Mouse (Mus musculus) midbrain, embryonic 10.5 days (tissue): ENCODE results near the gene Col1a2. TPM values are rescaled to one million over a fixed set of nuclear protein-coding genes. Genes with fewer than 3 reads are reported as not detected.

Experiments used
- DNase-seq: peaks from one replicate; pipeline ENCODE4 v3.0.0-alpha.2; 2017; ENCODE audit warnings: low spot score
- H3K27ac ChIP-seq: fragments of 300-500 bp; sonication (generic); replicated peaks from 2 replicates; pipeline ENCODE4 v1.5.1; 2016; ENCODE audit warnings: mild to moderate bottlenecking
- H3K27me3 ChIP-seq: fragments of 300-500 bp; sonication (generic); 2 replicates; pipeline ENCODE4 v1.6.1; 2016; ENCODE audit warnings: low read depth, mild to moderate bottlenecking; ENCODE audit not compliant: poor library complexity, severe bottlenecking
- H3K36me3 ChIP-seq: fragments of 300-500 bp; sonication (generic); 2 replicates; pipeline ENCODE4 v1.6.1; 2016; ENCODE audit warnings: mild to moderate bottlenecking, moderate library complexity
- H3K4me1 ChIP-seq: fragments of 300-500 bp; sonication (generic); 2 replicates; pipeline ENCODE4 v1.6.1; 2016
- H3K4me3 ChIP-seq: fragments of 300-500 bp; sonication (generic); 2 replicates; pipeline ENCODE4 v1.5.1; 2016; ENCODE audit warnings: mild to moderate bottlenecking, moderate library complexity
- H3K9me3 ChIP-seq: fragments of 300-500 bp; sonication (generic); replicated peaks from 2 replicates; pipeline ENCODE4 v1.6.1; 2016; ENCODE audit warnings: mild to moderate bottlenecking
- WGBS: fragments of 180-500 bp; shearing (Covaris S2); methylation state at CpG from one replicate; pipeline ENCODE4 v1.1.7; 2016; 5-methylcytosine and 5-hydroxymethylcytosine counted together
- polyA plus RNA-seq: library from polyadenylated mRNA; unstranded; fragments of >200 nt; fragmentation: Nextera tagmentation; extraction: Ambion mirVana; gene quantifications from 2 replicates; pipeline ENCODE4 v1.2.1, GENCODE M21; 2016

The Col1a2 gene
- polyA plus RNA-seq, 1 experiment from 2014 or later = 84.9 TPM

DNA sequence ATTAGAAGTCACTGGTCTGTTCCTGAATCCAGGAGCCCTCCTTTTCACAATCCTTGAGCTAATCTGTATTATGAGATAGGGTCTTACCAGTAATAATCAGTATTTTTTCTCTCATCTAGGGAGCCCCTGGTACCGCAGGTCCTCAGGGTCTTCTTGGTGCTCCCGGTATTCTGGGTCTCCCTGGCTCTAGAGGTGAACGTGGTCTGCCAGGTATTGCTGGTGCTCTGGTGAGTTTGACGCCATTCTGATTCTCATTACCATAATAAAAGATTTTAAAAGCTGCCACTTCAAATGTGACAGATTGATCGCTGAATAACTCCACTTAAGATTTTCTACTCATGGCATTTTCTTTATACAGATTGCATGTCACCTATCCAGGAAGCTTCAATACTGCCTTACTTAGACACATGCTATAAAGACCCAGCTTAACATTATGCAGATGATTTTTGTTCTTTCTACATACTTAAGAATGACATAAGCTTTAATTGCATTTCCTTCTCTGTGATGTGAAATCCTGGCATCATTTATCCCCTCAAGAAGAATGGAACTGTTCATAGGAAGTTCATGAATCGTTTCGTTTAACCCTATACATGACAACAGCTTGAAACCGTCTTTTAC is 30.0 kb downstream of the Col1a2 start:
- H3K36me3 ChIP-seq = no peaks in the 10 kb centered on the region
- H3K4me3 ChIP-seq = no peak overlapping the region
- no peak overlapping the region for H3K27ac ChIP-seq
- H3K4me1 ChIP-seq = no peaks in the 10 kb centered on the region
- no peaks in the 10 kb centered on the region for H3K27me3 ChIP-seq
- 84% methylated on average over 8 of the region's 8 CpGs for WGBS
- DNase-seq = no peak
- no peaks in the 10 kb centered on the region for H3K9me3 ChIP-seq

DNA sequence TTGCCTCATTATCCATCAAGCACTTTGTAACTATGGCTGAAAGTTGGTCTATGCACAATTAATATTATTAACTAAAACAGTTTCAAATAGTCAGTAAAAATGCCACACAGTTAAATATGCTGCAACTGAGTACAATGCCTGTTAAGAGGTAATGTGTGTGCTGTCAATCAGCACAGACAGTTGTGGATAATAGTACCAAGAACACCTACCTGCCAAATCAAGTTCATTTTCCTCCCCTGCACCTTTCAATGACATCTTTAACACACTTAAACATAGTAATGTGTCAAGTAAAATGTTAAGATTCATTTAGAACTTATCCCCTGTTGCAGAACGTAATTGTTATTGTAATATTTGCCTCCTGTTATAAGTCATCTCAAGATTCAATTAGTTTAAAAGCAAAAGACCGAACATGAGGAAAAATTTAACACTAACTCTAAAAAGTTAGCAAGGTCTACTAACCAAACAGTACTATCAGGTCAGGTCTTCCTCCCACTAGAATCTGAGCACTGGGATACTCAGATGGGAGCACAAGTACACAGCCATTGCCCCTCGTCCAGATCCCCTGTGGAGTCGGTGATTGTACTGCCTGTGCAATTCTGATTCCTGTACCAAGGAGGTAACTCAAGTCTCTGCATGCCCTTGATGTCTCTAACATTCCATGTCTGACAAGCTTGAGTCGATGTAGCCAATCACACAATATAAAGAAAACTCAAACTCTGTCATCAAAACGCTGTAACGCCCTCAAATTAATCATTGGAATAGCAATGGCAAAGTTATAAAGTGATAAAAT is 37.5 kb downstream of the Col1a2 start:
- H3K27ac ChIP-seq = no peak overlapping the region
- no peaks in the 10 kb centered on the region for H3K9me3 ChIP-seq
- H3K4me3 ChIP-seq = no peak overlapping the region
- H3K27me3 ChIP-seq = no peaks in the 10 kb centered on the region
- DNase-seq = no peak
- peaks cover 5% of the 10 kb centered on the region; the same call in 1 of the 2 replicates for H3K4me1 ChIP-seq
- H3K36me3 ChIP-seq = no peaks in the 10 kb centered on the region
- 90% methylated on average over 7 of the region's 7 CpGs for WGBS

- Histone ChIP-seq H3K36me3 (no peaks in the 10 kb centered on the region), H3K9me3 (no peaks in the 10 kb centered on the region), H3K27me3 (no peaks in the 10 kb centered on the region), H3K27ac (no peak overlapping the region), H3K4me3 (no peak overlapping the region), H3K4me1 (peaks cover 6% of the 10 kb centered on the region)
- peak; percentile 30 for DNase-seq
- 51% methylated on average over 6 of the region's 6 CpGs for WGBS
Measured at GRCm38 (mm10) chr6:4544554-4544953, 39.9 kb downstream of the Col1a2 start.

DNA sequence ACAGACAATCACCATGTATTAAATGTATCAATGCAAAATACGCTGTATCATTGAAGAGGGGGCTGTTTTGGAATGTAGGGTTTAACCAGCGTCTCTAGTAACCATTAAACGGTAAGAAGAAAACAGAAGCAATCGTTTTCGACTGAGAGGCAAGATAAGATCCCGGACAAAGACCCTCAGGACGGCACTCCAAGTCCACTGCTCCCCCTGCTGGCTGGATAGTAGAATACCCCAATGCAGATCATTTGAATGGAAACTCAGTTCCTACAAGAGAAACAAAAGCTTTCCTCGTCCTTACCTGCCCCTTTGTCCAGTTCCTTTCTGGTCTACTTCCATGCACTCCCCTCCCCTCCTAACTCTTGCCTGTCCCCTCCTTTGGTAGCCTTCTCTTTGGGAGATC is 41.1 kb downstream of the Col1a2 start:
- DNase-seq = peak; percentile 56
- peaks cover 18% of the 10 kb centered on the region for H3K4me1 ChIP-seq
- no peaks in the 10 kb centered on the region for H3K9me3 ChIP-seq
- H3K27ac ChIP-seq = no peak overlapping the region
- no peaks in the 10 kb centered on the region for H3K27me3 ChIP-seq
- H3K36me3 ChIP-seq = no peaks in the 10 kb centered on the region
- WGBS = 60% methylated on average over 8 of the region's 8 CpGs
- no peak overlapping the region for H3K4me3 ChIP-seq

DNA sequence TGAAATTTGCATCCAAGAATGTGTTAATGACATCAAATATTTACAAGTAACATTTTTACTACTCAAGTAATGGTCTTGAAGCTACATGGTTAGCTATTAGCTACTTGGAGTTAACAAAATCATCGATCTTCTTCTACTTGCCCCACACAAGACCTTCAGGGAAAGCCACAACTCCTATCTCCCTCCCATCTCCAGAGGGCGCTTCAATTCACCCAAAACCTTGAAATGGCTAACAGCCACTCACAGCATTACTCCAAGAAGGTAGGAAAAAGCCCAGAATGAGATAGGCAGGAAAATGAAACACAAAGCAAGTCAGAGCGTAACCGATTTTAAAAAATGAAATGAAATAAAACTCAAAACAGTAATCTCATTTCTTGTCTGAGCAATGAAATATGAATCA is 44.3 kb downstream of the Col1a2 start:
- no peaks in the 10 kb centered on the region for H3K36me3 ChIP-seq
- H3K9me3 ChIP-seq = no peaks in the 10 kb centered on the region
- DNase-seq = no peak
- 78% methylated on average over 4 of the region's 4 CpGs for WGBS
- no peak overlapping the region for H3K4me3 ChIP-seq
- no peaks in the 10 kb centered on the region for H3K27me3 ChIP-seq
- no peak overlapping the region for H3K27ac ChIP-seq
- peaks cover 22% of the 10 kb centered on the region for H3K4me1 ChIP-seq

- Histone ChIP-seq H3K36me3 (no peaks in the 10 kb centered on the region), H3K9me3 (no peaks in the 10 kb centered on the region), H3K4me1 (peaks cover 33% of the 10 kb centered on the region), H3K27ac (no peak overlapping the region), H3K4me3 (no peak overlapping the region), H3K27me3 (no peaks in the 10 kb centered on the region)
- no peak for DNase-seq
- WGBS = 52% methylated on average over 11 of the region's 11 CpGs
Measured at GRCm38 (mm10) chr6:4549846-4550548, 45.4 kb downstream of the Col1a2 start.

DNA sequence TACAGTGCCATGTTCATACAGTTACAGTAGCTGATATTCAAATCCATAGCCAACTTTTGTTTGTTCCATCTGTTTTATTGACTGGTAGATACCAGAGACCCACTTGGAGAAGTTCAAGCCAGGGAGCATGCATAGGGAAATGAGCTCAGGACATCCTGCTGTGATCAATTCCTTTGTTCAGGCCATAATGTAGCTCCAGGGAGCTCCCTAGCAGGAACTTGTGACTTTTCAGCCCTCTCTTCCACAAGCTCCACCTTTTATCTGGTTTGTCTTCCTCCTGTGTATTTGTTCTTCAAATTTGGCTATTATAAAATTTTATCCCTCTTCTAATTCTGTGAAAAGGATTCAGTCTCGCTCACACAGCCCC is 45.9 kb downstream of the Col1a2 start:
- H3K27ac ChIP-seq = no peak overlapping the region
- WGBS = 38% methylated on average over 1 of the region's 1 CpGs
- H3K36me3 ChIP-seq = no peaks in the 10 kb centered on the region
- H3K9me3 ChIP-seq = no peaks in the 10 kb centered on the region
- no peak for DNase-seq
- no peak overlapping the region for H3K4me3 ChIP-seq
- H3K4me1 ChIP-seq = peaks cover 35% of the 10 kb centered on the region
- no peaks in the 10 kb centered on the region for H3K27me3 ChIP-seq

DNA sequence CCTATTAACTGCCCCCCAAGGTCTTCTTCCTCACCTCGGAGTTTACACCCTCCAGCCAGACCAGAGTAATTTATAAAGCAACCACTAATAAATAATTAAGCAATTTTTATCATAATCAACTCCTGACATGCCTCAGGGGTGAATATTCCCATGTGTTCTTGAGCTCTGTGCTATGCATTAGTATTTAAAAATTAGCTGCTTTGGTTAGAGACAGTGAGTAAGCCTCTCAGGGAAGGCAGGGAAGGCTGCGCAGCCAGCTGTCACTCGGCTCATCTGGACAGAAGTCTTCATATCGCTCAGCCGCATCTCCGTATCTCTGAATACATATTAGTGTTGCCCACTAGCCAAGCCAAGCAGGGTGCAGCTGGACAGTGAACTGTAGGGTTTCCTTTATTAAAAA is 50.8 kb downstream of the Col1a2 start:
- 68% methylated on average over 6 of the region's 6 CpGs for WGBS
- Histone ChIP-seq H3K27ac (no peak overlapping the region), H3K4me1 (peaks cover 34% of the 10 kb centered on the region)

DNA sequence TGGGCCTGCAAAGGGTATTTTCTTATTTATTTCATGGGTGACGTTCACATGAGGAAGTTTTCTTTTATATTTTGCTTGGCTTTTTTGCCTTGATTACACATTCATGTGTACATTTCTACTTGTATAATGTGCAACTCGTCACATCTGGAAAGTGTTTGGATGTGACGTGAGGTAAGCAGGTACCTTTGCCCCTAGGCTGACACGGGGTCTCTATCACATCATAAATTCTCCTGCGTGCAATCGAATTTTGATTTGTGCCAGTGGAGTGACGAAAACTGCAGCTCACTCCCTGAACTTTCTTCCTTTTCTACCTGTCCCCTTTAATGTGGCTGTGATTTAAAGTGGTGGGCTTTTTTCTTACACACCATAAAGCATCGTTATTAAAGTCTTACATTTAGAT is 52.5 kb downstream of the Col1a2 start:
- H3K27ac ChIP-seq = no peak overlapping the region
- WGBS = 81% methylated on average over 8 of the region's 8 CpGs
- DNase-seq = no peak

More for the DNA sequence above, 50.8 kb downstream of the Col1a2 start:
- Histone ChIP-seq H3K36me3 (no peaks in the 10 kb centered on the region), H3K9me3 (no peaks in the 10 kb centered on the region), H3K4me3 (no peak overlapping the region), H3K27me3 (no peaks in the 10 kb centered on the region)
- DNase-seq = no peak

DNA sequence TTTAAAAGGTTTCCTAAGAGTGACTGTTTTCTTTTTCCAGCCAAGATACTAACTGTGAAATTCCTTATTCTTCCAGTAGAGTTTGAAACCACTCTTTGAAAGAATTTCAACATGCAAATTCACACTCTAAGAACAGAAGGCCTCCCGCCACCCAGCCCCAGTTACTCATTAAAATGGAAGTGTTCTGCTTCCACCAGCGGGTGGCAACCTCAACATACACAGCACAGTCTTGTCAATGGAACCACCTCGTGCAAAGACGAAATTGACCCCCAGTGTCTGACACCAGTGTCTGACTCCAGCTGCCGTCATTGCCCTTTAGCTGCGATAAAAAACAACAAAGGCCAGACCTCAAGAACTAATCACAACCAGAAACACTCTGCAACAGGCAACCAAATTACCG is 53.1 kb downstream of the Col1a2 start:
- Histone ChIP-seq H3K9me3 (no peaks in the 10 kb centered on the region), H3K4me3 (no peak overlapping the region), H3K36me3 (no peaks in the 10 kb centered on the region), H3K27me3 (no peaks in the 10 kb centered on the region), H3K4me1 (peaks cover 41% of the 10 kb centered on the region), H3K27ac (no peak overlapping the region; the same call in 1 of the 2 replicates)
- peak; percentile 53 for DNase-seq
- 21% methylated on average over 7 of the region's 7 CpGs for WGBS

More for the DNA sequence above, 52.5 kb downstream of the Col1a2 start:
- Histone ChIP-seq H3K36me3 (no peaks in the 10 kb centered on the region), H3K4me3 (no peak overlapping the region), H3K9me3 (no peaks in the 10 kb centered on the region), H3K27me3 (no peaks in the 10 kb centered on the region), H3K4me1 (peaks cover 41% of the 10 kb centered on the region)

DNA sequence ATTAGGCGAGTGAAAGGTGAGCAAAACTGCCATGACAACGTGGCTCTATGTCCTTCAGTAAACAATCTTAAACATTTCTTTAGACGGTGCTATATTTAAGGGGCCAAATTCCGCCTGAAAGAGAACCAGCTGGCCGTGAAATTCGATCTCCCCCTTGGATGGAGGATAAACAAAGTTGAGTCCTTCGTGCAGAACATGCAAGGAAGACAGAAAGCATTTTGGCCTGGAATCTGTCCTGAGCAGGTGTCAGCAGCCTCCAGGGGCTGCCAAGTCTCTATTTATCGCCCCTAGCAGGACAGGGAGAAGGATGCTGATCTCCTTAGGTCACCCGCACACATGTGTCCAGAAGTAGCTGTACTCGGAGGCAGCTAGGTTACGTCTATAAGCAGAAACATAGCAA is 56.5 kb downstream of the Col1a2 start:
- H3K27ac ChIP-seq = peak overlapping the region; percentile 57; the same call in 1 of the 2 replicates

GRCm38 (mm10) chr6:4561621-4562020 is 57.0 kb downstream of the Col1a2 start:
- H3K36me3 ChIP-seq = no peaks in the 10 kb centered on the region
- H3K9me3 ChIP-seq = no peaks in the 10 kb centered on the region
- 0 out of 2 replicates have a peak overlapping the region, but pooled peaks have one; percentile 57 for H3K27ac ChIP-seq
- no peak overlapping the region for H3K4me3 ChIP-seq
- no peak for DNase-seq
- H3K27me3 ChIP-seq = no peaks in the 10 kb centered on the region
- peaks cover 22% of the 10 kb centered on the region for H3K4me1 ChIP-seq

More for the DNA sequence above, 56.5 kb downstream of the Col1a2 start:
- H3K9me3 ChIP-seq = no peaks in the 10 kb centered on the region
- no peak overlapping the region for H3K4me3 ChIP-seq
- DNase-seq = peak; percentile 31
- 30% methylated on average over 11 of the region's 11 CpGs for WGBS
- no peaks in the 10 kb centered on the region for H3K27me3 ChIP-seq
- H3K36me3 ChIP-seq = no peaks in the 10 kb centered on the region
- peaks cover 22% of the 10 kb centered on the region for H3K4me1 ChIP-seq

DNA sequence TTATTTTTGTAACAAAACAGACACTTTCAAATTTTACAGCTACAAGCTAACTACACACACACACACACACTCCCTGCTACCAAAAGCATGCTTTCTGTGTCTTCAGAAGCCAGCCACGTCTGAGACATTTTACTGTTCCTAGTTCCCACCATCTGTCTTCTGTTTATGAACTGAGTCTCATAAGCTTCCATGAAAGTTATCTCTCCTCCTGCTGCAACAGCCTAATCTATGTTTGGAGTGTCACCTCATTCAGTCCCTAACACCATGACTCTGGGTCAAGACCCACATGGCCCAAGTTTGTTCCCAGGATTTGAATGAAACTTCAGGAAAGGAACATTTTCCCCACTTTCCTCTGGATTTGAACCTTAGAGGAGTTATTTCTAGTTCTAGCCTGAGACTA is 57.8 kb downstream of the Col1a2 start:
- H3K27ac ChIP-seq = no peak overlapping the region

More for the DNA sequence above, 57.8 kb downstream of the Col1a2 start:
- Histone ChIP-seq H3K9me3 (no peaks in the 10 kb centered on the region), H3K4me1 (peaks cover 22% of the 10 kb centered on the region), H3K27me3 (no peaks in the 10 kb centered on the region), H3K4me3 (no peak overlapping the region), H3K36me3 (no peaks in the 10 kb centered on the region)
- WGBS = 66% methylated on average over 1 of the region's 1 CpGs
- DNase-seq = no peak
